Mouse (Mus musculus) B cell, adult 2 months (primary cell): ENCODE data around the gene Smim12.

Source experiments
- DNase-seq, 2 experiments: peaks; one replicate each; pipeline ENCODE4 v3.0.0; 2022

Smim12 gene

DNA sequence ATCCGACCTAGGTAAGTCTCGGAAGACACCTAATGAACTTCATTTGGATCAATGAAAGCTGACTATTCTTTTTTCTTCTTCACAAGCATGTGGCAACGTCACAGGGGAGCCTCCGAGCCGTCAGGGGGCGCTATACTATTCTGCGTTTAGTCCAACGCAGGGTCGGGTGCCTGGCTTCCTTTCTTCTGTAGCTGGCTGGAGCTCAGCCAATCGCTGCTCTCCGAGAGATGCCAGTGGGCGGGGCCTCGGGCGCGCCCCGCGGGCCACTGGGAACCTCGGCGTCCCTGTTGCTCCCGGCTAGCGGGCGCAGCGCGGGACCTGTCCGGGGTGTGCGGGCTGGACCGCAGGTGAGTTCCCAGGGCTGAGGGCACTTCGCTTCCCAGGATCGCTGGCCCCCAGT lies at the start of gene Smim12:
Smim12 (plus strand) TSS at position 233 of the 400 bp plus-strand sequence.
- peak; percentile 100 for DNase-seq

DNA sequence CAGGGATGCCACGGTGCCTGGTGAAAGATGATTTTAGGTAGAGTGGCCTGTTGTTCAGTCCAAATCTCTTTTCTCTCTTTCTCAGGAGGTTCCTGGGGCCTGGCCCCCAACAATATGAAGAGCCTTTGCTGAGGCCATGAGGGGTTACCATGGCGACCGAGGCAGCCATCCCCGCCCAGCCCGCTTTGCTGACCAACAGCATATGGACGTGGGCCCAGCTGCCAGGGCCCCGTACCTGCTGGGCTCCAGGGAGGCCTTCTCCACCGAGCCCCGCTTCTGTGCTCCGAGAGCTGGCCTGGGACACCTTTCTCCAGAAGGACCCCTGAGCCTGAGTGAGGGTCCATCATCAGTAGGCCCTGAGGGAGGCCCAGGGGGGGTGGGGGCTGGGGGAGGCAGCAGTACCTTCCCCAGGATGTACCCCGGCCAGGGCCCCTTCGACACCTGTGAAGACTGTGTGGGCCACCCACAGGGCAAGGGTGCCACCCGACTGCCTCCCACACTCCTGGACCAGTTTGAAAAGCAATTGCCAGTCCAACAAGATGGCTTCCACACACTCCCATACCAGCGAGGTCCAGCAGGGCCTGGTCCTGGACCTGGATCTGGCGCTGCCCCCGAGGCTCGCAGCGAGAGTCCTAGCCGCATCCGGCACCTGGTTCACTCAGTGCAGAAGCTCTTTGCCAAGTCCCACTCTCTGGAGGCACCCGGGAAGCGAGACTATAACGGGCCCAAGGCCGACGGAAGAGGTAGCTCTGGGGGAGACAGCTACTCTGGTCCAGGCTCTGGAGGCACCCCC lies 48.9 kb upstream of the Smim12 start:
- DNase-seq: no peak

- DNase-seq: no peak
Measured at GRCm38 (mm10) chr4:127198609-127199008, 45.0 kb upstream of the Smim12 start.

DNA sequence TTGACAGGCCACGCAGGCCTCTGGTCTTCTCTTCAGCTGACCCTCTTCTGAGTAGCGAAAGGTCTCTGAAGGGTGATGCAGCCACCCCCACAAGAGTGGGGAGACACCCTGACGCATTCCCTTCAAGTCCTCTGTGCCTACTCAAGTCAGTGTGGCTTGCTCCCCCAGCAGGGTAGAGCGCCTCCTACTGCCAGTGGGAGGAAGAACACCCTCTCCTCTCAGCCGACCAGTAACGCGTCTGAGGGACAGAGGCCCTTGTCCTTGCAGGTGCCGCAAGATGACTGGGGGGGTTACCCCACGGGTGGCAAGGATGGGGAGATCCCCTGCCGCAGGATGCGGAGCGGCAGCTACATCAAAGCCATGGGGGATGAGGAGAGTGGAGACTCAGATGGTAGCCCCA lies 44.2 kb upstream of the Smim12 start:
- DNase-seq: peak; percentile 48 to 49

DNA sequence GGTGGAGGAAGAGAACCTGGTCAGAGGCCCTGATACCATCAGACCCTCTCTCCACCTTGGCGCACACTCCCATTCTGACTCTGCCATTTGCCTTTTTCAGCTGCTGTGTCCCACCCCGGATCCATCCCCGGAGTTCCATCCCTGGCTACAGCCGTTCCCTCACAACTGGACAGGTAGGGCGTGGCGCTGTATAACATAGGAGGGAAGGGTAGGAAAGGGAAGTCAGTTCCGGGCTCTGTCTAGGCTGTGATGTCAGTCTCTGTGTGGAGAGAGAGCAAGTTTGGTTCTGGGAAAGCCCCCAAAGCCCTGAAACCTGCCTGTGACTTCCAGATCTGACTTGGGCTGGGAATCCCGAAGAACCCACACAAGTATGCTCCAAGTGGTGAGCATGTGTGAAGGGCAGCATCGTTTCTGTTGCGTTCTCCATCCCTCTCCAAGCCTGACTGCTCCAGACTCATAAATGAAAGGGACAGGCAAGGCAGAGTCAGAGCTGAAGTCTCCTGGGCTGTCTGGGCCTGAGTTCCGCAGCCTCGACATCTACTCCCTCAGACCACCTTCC lies 43.3 kb upstream of the Smim12 start:
- no peak for DNase-seq

DNA sequence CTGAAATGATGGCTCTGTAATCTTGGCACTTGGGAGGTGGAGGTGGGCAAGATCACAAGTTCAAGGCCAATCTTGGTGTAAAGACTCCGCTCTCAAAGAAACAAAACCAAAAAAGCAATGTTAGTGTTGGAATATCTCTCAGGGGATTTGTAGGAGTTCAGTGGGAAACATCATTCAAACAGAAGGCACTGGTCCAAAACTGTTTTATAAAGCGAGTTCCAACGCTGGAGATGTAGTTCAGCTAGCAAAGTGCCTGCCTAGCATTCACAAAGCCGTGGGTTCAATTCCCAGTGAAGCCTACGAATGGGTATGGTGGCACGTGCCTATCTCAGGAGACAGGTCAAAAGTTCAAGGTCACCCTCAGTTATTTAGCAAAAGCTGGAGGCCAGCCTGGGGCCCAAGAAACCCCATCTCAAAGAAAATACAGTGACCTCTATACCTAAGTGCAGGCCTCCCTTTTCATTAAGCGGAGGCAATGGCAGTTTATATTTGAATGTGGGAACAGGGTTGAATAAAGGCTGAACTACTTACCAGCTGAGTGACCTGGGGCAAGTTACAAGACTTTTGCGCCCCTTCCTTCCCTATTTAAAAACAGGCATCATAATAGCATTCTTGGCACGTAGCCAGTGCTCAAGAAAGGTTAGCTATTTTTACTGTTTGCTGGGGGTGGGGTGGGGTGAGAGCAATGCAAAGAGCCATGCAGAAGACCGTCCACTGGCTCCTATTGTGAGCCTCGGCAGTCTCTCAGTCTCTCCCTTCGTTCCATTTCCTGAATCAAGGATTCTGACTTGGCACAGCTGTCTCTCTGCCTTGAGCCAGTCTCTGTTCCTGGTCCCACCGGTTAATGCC lies 42.6 kb upstream of the Smim12 start:
- DNase-seq: no peak

DNA sequence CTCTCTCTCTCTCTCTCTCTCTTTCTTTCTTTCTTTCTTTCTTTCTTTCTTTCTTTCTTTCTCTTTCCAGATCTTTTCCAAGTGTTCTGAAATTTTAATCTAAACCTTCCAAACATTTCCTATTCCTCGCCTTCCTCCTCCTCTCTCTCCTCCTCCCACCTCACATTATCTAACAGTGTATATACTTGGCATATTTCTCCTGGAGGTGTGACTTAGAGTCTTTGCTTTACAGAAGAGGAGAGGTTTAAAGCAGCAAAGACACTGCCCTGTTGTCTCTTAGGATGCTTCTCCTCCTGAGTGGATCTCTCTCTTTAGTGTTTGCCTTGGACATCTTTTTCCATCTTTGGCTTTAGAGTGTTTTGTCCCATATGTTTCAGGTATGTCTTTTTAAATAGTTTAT lies 40.5 kb upstream of the Smim12 start:
- DNase-seq: no peak

DNA sequence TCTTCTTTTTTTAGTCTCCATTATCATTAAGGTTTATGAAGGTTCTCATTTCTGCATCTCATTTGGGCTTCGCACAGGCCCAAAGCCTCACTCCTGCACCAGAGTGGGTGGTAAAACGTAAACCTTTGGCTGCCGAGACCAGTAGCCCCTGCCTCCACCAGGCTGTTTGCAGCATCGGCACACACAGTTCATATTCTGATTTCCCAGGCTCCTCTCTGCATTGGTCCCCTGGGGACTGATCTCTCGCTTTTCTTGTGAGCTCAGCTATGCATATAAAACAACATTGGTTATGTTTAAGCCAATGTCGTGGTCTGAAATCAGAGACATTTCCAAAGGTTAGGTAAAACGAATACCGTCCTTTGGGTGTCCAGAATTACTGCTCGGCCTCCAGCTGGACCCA lies 32.3 kb upstream of the Smim12 start:
- no peak for DNase-seq

DNA sequence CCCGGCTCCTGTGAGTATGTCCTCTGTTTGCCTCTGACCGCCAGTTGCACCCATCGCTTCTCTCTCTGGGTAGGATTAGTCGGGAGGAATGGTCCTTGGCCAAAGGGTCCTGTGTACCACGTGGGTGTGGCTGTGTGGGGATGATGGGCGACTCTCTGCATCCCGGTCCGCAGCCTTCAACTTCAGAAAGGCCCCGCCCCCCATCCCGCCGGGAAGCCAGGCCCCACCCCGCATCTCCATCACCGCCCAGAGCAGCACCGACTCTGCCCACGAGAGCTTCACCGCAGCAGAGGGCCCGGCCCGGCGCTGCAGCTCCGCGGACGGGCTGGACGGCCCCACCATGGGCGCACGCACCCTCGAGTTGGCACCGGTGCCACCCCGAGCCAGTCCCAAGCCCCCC lies 29.1 kb upstream of the Smim12 start:
- DNase-seq: no peak

GRCm38 (mm10) chr4:127215103-127215502 lies 28.5 kb upstream of the Smim12 start:
- DNase-seq: no peak

GRCm38 (mm10) chr4:127215799-127216198 lies 27.8 kb upstream of the Smim12 start:
- no peak for DNase-seq

DNA sequence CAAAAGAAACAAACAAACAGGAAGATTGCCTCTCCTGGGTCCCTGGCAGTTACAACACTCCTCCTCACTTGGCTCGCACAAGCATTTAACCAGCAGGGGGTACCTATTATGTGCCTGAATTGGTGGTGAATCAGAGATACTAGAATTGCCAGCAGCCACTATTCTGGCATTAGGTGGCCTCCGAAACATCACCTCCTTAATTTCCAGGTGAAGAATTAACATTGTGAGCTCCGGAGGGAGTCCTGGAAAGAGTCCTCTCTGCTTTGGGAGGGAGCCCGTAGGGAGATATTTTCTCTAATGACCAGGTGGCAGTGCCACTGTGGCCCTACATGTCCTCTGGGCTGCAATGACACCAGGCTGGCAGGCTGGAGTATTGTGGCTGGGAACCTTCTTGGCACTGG lies 27.3 kb upstream of the Smim12 start:
- DNase-seq: no peak

- no peak for DNase-seq
Measured at GRCm38 (mm10) chr4:127217048-127217447, 26.5 kb upstream of the Smim12 start.

DNA sequence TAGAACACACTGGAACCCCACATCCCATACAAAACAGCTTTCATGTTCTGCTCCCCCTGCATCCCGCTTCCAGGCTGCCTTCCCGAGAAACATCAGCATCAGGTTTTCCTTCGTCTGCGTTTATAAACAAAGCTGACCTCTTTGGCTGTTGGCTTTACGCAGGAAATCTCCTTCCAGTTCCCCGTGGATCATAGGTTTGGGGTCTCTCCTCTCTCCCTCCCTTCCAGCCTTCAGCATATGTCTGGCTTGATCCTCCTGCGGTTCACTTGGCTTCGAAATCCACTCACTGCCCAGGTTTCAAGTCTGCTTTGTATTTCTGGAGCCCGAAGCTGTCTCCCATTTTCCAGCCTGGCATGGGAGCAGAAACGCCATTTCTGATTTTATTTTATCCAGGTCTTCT lies 20.3 kb upstream of the Smim12 start:
- no peak for DNase-seq

DNA sequence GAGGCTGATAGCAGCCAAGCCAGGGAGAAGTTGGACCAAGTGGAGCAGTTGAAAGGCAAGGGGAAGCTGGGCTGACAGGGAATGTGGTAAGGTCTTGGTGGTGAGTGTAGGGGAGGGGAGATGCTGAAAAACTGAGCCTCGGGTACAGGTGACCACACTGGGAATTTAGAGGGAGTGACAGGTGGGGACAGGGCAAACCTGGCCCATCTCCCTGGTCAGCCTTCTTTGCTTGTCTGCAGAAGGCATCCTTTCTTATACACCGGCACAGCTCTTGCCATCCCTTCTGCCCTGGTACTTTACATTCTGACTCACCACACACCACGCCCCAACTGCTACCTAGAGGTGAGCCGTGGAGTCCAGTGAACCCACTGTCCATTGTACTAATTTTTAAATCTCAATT lies 19.8 kb upstream of the Smim12 start:
- DNase-seq: no peak

GRCm38 (mm10) chr4:127224444-127225100 lies 19.0 kb upstream of the Smim12 start:
- DNase-seq: no peak

DNA sequence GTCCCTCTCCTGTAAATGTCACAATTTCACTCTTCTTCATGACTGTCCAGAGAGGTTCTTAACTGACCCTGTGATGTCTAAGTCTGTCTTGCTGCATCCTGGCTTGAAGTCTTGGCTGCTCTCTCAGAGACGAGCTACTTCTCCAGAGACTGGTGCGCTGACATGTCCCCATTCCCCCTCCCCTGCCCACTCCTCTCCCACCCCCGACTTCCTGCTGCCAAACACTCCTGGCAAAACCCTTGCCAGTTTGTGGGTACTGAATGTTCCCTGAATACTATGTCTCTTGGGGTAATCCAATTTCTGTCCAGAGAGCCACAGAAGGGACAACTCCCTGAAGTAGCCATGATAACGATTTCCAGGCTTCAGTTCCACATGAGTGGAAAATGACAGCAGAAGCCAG lies 17.5 kb upstream of the Smim12 start:
- DNase-seq: no peak

GRCm38 (mm10) chr4:127227051-127227673 lies 16.4 kb upstream of the Smim12 start:
- DNase-seq: no peak

- DNase-seq: no peak
Measured at GRCm38 (mm10) chr4:127232028-127232427, 11.6 kb upstream of the Smim12 start.

GRCm38 (mm10) chr4:127232551-127232950 lies 11.0 kb upstream of the Smim12 start:
- DNase-seq: no peak

- DNase-seq: no peak
Measured at GRCm38 (mm10) chr4:127233416-127234125, 10.0 kb upstream of the Smim12 start.
